Mouse (Mus musculus): ENCODE results near the gene Fam149b.

The Fam149b gene

GRCm38 (mm10) chr14:20388441-20389129, 40.6 kb downstream of the Fam149b start, which contains the start of gene Dnajc9:
Gene Dnajc9, minus strand, starts transcription at chr14:20388910.
- in situ Hi-C loops (cut with MboI, MseI) = loop anchor here in 1 of 2 experiments (25.0 kb wide), 1 partner anchor 1449 kb away; the partner anchor contains the start of genes Comtd1 and Vdac2

GRCm38 (mm10) chr14:20389446-20390079, 41.6 kb downstream of the Fam149b start:
- in situ Hi-C loops (cut with MboI, MseI) = loop anchor here in 1 of 2 experiments (25.0 kb wide), 1 partner anchor 1448 kb away; the partner anchor contains the start of genes Comtd1 and Vdac2

GRCm38 (mm10) chr14:20392326-20392725, 44.4 kb downstream of the Fam149b start:
- in situ Hi-C loops (cut with MboI, MseI) = loop anchor here in 1 of 2 experiments (25.0 kb wide), 1 partner anchor 1445 kb away; the partner anchor contains the start of genes Comtd1 and Vdac2

DNA sequence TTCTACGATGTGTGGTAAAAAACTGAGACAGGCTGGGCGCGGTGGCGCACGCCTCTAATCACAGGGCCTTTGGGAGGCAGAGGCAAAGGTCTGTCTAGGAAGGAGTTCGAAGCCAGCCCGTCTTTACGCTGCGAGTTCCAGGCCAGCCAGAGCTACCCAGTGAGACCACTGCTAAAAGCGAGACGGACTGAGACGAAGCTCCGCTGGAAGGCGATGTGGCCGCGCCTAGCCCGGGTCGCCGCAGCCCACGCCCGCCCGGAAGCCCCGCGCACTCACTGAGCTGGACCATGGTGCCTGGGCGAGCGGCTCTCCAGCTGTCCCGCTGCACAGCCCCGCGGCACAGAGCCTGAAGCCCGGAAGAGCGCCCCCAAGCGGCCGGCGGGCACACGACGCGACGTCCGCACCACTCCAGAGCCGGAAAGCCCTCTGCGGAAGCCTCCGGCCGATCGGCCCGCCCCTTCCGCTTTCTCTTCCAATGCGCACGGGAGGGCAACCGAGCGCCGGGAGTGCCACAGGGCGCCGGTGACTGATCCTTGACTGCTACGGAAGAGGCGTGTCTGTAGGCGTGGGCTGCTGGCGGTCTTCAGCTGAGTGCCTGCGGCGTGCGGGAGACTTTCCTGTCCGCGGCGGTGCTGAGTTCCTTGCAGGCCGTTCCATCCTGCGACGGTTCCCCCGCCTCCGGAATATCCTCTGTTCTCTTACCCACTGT, 45.4 kb downstream of the Fam149b start, which contains the start of gene Mrps16:
Mrps16 (minus strand) TSS at position 430 of the 709 bp plus-strand sequence.
- in situ Hi-C loops (cut with MboI, MseI) = loop anchor here in 1 of 2 experiments (25.0 kb wide), 1 partner anchor 1444 kb away; the partner anchor contains the start of genes Comtd1 and Vdac2

GRCm38 (mm10) chr14:20397220-20397619, 49.3 kb downstream of the Fam149b start:
- in situ Hi-C loops (cut with MboI, MseI) = loop anchor here (5.0 to 25.0 kb wide), 2 partner anchors 45 to 1440 kb away; partner anchors contain the start of genes Comtd1 (in 1 of the 2) and Vdac2 (in 1 of the 2)

DNA sequence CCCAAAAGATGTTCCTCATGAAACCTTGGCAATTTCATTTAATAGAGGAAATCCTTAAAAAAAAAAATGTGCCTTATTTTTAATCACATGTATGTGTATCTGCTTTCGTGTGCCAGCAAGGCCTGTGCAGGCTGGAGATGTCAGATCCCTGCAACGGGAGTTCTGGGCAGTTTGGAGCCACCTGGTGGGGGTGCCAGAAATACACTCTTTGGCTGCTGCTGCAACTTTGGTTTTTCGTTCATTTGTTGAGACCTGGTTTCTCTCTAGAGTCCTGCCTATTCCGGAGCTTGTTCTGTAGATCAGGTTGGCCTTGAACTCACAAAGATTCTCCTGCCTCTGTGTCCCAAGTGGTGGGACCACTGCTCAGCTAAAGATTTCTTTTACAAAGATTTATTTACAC, 50.9 kb downstream of the Fam149b start:
- in situ Hi-C loops (cut with MboI, MseI) = loop anchor here (5.0 to 25.0 kb wide), 2 partner anchors 47 to 1438 kb away; partner anchors contain the start of genes Comtd1 (in 1 of the 2) and Vdac2 (in 1 of the 2)

- in situ Hi-C loops (cut with MboI, MseI) = loop anchor here in 1 of 2 experiments (5.0 kb wide), 1 partner anchor 252 kb away; no protein-coding TSS in a partner anchor
These were observed 52.1 kb downstream of the Fam149b start for GRCm38 (mm10) chr14:20400071-20400470.

DNA sequence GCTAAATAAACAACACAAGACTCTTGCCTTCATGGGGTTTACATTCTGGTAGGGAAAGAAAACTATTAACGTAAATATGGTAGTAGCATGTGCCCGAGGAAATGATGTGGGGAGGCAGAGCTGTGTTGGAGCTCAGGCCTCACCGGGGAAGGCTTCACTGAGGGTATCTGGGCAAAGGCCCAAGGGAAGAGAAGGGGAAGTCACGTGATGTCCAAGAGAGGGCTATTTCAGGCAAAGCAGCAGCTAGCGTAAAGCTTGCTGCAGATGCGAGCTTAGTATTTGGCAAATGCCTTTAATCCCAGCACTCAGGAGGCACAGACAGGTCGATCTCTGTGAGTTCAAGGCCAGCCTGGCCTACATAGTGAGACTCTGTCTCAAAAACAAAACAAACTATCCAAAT, 74.3 kb downstream of the Fam149b start:
- in situ Hi-C loops (cut with MboI, MseI) = no loop called here

DNA sequence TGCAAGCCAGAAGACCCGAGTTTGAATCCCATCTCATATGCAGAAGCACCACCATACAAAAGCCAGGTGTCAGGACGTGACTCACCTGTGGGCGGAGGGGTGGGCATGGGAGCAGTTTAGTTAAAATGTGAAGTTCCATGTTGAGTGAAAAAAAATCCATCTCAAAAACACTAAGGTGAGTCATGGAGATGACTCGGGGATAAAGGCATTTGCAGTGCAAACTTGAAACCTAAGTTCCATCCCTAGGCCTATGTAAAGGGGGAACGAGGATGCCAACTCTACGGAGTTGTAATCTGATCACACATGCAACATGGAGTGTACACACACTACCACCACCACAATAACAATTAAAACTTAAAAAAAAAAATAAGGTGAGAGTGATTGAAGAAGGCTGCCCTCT, 75.1 kb downstream of the Fam149b start:
- in situ Hi-C loops (cut with MboI, MseI) = no loop called here

DNA sequence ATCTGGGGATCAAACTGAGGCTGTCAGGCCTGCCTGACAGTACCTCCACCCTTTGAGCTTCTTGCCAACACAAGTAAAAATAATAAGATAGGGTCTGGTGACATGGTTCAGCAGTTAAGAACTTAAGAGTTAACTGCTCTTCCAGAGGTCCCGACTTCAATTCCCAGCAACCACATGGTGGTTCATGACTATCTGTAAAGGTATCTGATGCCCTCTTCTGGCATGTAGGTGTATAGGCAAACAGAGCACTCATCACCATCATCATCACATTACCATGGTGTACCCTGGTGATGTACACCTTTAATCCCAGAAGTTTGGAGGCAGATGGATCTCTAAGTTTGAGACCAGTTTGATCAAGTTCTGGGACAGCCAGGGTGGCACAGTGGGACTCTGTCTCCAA, 80.6 kb downstream of the Fam149b start:
- in situ Hi-C loops (cut with MboI, MseI) = no loop called here

DNA sequence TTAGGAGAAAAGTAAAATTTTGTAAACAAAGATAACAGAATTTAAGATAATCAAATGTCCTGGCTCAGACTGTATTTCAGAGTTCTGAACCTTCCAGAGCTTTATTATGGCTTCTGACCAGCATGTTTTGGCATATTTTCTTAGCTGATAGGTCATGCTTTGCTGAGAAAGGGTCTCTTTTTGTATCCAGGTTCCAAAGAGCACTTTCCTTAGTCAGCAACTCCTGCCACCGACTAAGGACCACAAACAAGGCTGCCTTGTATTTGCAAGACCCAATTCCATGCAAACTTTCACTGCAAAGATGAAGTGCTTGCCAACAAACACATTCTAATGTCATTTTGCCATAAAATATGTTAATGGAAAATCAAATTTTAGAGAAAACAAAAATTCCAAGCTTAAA, 81.9 kb downstream of the Fam149b start:
- in situ Hi-C loops (cut with MboI, MseI) = no loop called here

- in situ Hi-C loops (cut with MboI, MseI) = no loop called here
These were observed 83.8 kb downstream of the Fam149b start for GRCm38 (mm10) chr14:20431726-20432125.

GRCm38 (mm10) chr14:20432420-20432819, 84.5 kb downstream of the Fam149b start:
- in situ Hi-C loops (cut with MboI, MseI) = no loop called here

Measured in T-helper 17 cell (primary cell).